Mouse (Mus musculus) cerebellum, adult 8-10 months (tissue): ENCODE measurements around the gene Insig1.

ENCODE experiments used
- DNase-seq: peaks from one replicate; pipeline ENCODE4 v3.0.0; 2022

Gene Insig1

GRCm38 (mm10) chr5:28065275-28065674 is 5.9 kb upstream of the Insig1 start:
- DNase-seq = no peak

- no peak for DNase-seq
Measured at GRCm38 (mm10) chr5:28066311-28066710, 4.9 kb upstream of the Insig1 start.

- DNase-seq = no peak
Measured at GRCm38 (mm10) chr5:28070149-28070827, 875 bp upstream of the Insig1 start.

GRCm38 (mm10) chr5:28071456-28072223 is 477 bp downstream of the Insig1 start:
- DNase-seq = peak; percentile 83

GRCm38 (mm10) chr5:28079431-28079830 is 8.3 kb downstream of the Insig1 start:
- DNase-seq = no peak

GRCm38 (mm10) chr5:28081127-28081526 is 10.0 kb downstream of the Insig1 start:
- DNase-seq = no peak

- DNase-seq = no peak
Measured at GRCm38 (mm10) chr5:28081822-28082221, 10.7 kb downstream of the Insig1 start.

- DNase-seq = no peak
Measured at GRCm38 (mm10) chr5:28082312-28082711, 11.1 kb downstream of the Insig1 start.

GRCm38 (mm10) chr5:28082796-28083195 is 11.6 kb downstream of the Insig1 start:
- DNase-seq = no peak

GRCm38 (mm10) chr5:28084743-28085142 is 13.6 kb downstream of the Insig1 start:
- no peak for DNase-seq

- DNase-seq = no peak
Measured at GRCm38 (mm10) chr5:28090547-28090946, 19.4 kb downstream of the Insig1 start.

GRCm38 (mm10) chr5:28092327-28092726 is 21.2 kb downstream of the Insig1 start:
- DNase-seq = no peak

- peak; percentile 86 for DNase-seq
Measured at GRCm38 (mm10) chr5:28093874-28094273, 22.7 kb downstream of the Insig1 start.

- no peak for DNase-seq
Measured at GRCm38 (mm10) chr5:28094393-28094792, 23.2 kb downstream of the Insig1 start.

- no peak for DNase-seq
Measured at GRCm38 (mm10) chr5:28094846-28095245, 23.7 kb downstream of the Insig1 start.

- DNase-seq = no peak
Measured at GRCm38 (mm10) chr5:28095671-28096070, 24.5 kb downstream of the Insig1 start.

- DNase-seq = no peak
Measured at GRCm38 (mm10) chr5:28106966-28107365, 35.8 kb downstream of the Insig1 start.

- DNase-seq = no peak
Measured at GRCm38 (mm10) chr5:28107974-28108373, 36.8 kb downstream of the Insig1 start.

- DNase-seq = no peak
Measured at GRCm38 (mm10) chr5:28110881-28111280, 39.7 kb downstream of the Insig1 start.

- no peak for DNase-seq
Measured at GRCm38 (mm10) chr5:28117251-28117880, 46.2 kb downstream of the Insig1 start.

GRCm38 (mm10) chr5:28117882-28118530 is 46.8 kb downstream of the Insig1 start:
- peak; percentile 68 for DNase-seq

GRCm38 (mm10) chr5:28118531-28118925 is 47.4 kb downstream of the Insig1 start:
- DNase-seq = peak; percentile 50

GRCm38 (mm10) chr5:28119576-28119975 is 48.4 kb downstream of the Insig1 start:
- DNase-seq = no peak
